Mouse (Mus musculus) lung, embryonic 15.5 days (tissue): ENCODE measurements around the gene Itsn1. TPM values are rescaled to one million over a fixed set of nuclear protein-coding genes. Genes with fewer than 3 reads are reported as not detected.

Source experiments
- ATAC-seq: fragments of 200-750 bp; cut with Nextera tagmentation; 2 replicates; pipeline ENCODE4 v1.8.0; 2017; ENCODE audit warnings: moderate number of reproducible peaks, borderline replicate concordance; ENCODE audit not compliant: low FRiP score, low TSS enrichment; ENCODE audit errors: extremely low read depth
- H3K27ac ChIP-seq: fragments of 300-500 bp; sonication (generic); 2 replicates; pipeline ENCODE4 v1.5.1; 2015; ENCODE audit warnings: moderate library complexity, mild to moderate bottlenecking, inconsistent platforms
- H3K27me3 ChIP-seq: fragments of 300-500 bp; sonication (generic); 2 replicates; pipeline ENCODE4 v1.6.1; 2015; ENCODE audit warnings: inconsistent platforms
- H3K36me3 ChIP-seq: fragments of 300-500 bp; sonication (generic); 2 replicates; pipeline ENCODE4 v1.6.1; 2015; ENCODE audit warnings: inconsistent platforms
- H3K4me1 ChIP-seq: fragments of 300-500 bp; sonication (generic); 2 replicates; pipeline ENCODE4 v1.6.1; 2015; ENCODE audit warnings: inconsistent platforms
- H3K4me2 ChIP-seq: fragments of 300-500 bp; sonication (generic); 2 replicates; pipeline ENCODE4 v1.6.1; 2015; ENCODE audit warnings: inconsistent platforms, mild to moderate bottlenecking, moderate library complexity
- H3K4me3 ChIP-seq: fragments of 300-500 bp; sonication (generic); 2 replicates; pipeline ENCODE4 v1.5.1; 2015; ENCODE audit warnings: mild to moderate bottlenecking, inconsistent platforms
- H3K9ac ChIP-seq: fragments of 300-500 bp; sonication (generic); 2 replicates; pipeline ENCODE4 v1.6.1; 2015; ENCODE audit warnings: inconsistent platforms
- H3K9me3 ChIP-seq: fragments of 300-500 bp; sonication (generic); 2 replicates; pipeline ENCODE4 v1.6.1; 2016; ENCODE audit warnings: inconsistent platforms
- WGBS: fragments of 180-500 bp; shearing (Covaris S2); methylation state at CpG from one replicate; pipeline ENCODE4 v1.1.7; 2015; 5-methylcytosine and 5-hydroxymethylcytosine counted together
- polyA plus RNA-seq: library from polyadenylated mRNA; unstranded; fragments of >200 nt; fragmentation: Nextera tagmentation; extraction: Ambion mirVana; gene quantifications from 2 replicates; pipeline ENCODE4 v1.2.1, GENCODE M21; 2015

The Itsn1 gene
- 19.5 and 20.3 TPM in 2 replicates for polyA plus RNA-seq

- under 1% methylated on average over 31 of the region's 33 CpGs for WGBS
- Histone ChIP-seq H3K4me2 (peak within 1 kb of the TSS; percentile 64), H3K9me3 (no peaks in the 10 kb centered on the region), H3K9ac (peak within 1 kb of the TSS; percentile 82), H3K27me3 (no peaks in the 10 kb centered on the region), H3K36me3 (no peaks in the 10 kb centered on the region), H3K4me1 (peaks cover 27% of the 10 kb centered on the region), H3K4me3 (peak within 1 kb of the TSS; percentile 94), H3K27ac (peak within 1 kb of the TSS; percentile 88)
- ATAC-seq: peak; percentile 93
Observed at GRCm38 (mm10) chr16:91729066-91729482, at the start of gene Itsn1. Itsn1 (plus strand) TSS chr16:91729281.

- ATAC-seq: no peak
- Histone ChIP-seq H3K4me3 (no peak overlapping the region), H3K27me3 (no peaks in the 10 kb centered on the region), H3K36me3 (peaks cover 80% of the 10 kb centered on the region), H3K4me2 (no peak overlapping the region), H3K9me3 (no peaks in the 10 kb centered on the region), H3K4me1 (no peaks in the 10 kb centered on the region), H3K9ac (no peak overlapping the region), H3K27ac (no peak overlapping the region)
- WGBS: 68% methylated on average over 5 of the region's 5 CpGs
Observed at GRCm38 (mm10) chr16:91680656-91681055, 48.4 kb upstream of the Itsn1 start.

GRCm38 (mm10) chr16:91685526-91685925 is 43.6 kb upstream of the Itsn1 start:
- no peak for ATAC-seq
- WGBS: 80% methylated on average over 5 of the region's 5 CpGs
- peaks cover 18% of the 10 kb centered on the region; the same call in 1 of the 2 replicates for H3K4me1 ChIP-seq

GRCm38 (mm10) chr16:91686369-91686768 is 42.7 kb upstream of the Itsn1 start:
- Histone ChIP-seq H3K36me3 (peaks cover 38% of the 10 kb centered on the region), H3K4me2 (no peak overlapping the region), H3K4me3 (no peak overlapping the region), H3K4me1 (peaks cover 18% of the 10 kb centered on the region; the same call in 1 of the 2 replicates), H3K9ac (no peak overlapping the region), H3K27me3 (no peaks in the 10 kb centered on the region), H3K9me3 (no peaks in the 10 kb centered on the region), H3K27ac (no peak overlapping the region)
- ATAC-seq: no peak
- 79% methylated on average over 5 of the region's 5 CpGs for WGBS

More at GRCm38 (mm10) chr16:91685526-91685925, 43.6 kb upstream of the Itsn1 start:
- no peaks in the 10 kb centered on the region for H3K9me3 ChIP-seq
- no peak overlapping the region for H3K9ac ChIP-seq
- H3K27ac ChIP-seq: no peak overlapping the region
- no peaks in the 10 kb centered on the region for H3K27me3 ChIP-seq
- H3K4me3 ChIP-seq: no peak overlapping the region
- no peak overlapping the region for H3K4me2 ChIP-seq
- peaks cover 43% of the 10 kb centered on the region for H3K36me3 ChIP-seq

- Histone ChIP-seq H3K36me3 (peaks cover 22% of the 10 kb centered on the region), H3K27me3 (no peaks in the 10 kb centered on the region), H3K9me3 (no peaks in the 10 kb centered on the region), H3K4me1 (peaks cover 18% of the 10 kb centered on the region; the same call in 1 of the 2 replicates), H3K9ac (peak overlapping the region; percentile 71), H3K27ac (peak overlapping the region; percentile 69), H3K4me3 (peak overlapping the region; percentile 75), H3K4me2 (peak overlapping the region; percentile 83)
- under 1% methylated on average over 51 of the region's 51 CpGs for WGBS
- peak; percentile 62 for ATAC-seq
Observed at GRCm38 (mm10) chr16:91688023-91688618, 41.0 kb upstream of the Itsn1 start.

DNA sequence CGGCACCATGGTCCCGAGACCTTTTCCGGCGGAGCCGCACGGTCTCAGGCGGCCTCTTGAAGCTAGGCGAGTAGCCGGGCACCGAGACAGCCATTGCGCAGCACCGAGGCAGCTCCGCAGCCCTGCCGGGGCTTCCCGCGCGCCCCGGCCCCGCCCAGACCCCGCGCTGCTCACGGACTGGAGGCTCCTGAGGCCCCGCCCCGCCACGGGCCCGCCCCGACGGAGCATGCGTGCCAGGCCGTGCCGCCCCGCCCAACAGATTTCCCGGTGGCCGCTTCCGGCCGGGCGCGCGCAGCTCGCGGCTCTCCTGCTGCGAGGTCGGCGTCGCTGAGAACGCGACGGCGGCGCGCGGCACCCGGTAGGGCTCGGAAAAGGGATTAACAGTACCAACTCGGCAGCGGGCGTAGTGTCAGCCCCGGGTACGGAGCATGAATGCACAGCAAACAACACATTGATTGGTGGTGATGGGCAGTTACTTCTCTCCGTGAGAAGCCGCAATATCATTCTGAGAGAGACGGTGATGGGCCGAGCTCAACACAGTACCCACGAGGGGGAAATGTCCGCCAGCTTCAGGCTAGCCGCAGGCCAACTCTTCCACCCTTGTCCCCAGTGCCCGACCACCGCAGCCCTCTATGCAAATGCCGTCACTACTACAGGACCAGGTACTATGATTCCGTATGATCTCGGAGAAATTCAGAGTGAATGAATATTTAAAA is 40.3 kb upstream of the Itsn1 start, which contains the start of gene Donson:
TSS of gene Donson (minus strand) at position 152 of the 716 bp plus-strand sequence.
- Histone ChIP-seq H3K27me3 (no peaks in the 10 kb centered on the region), H3K4me1 (peaks cover 18% of the 10 kb centered on the region; the same call in 1 of the 2 replicates)
- WGBS: under 1% methylated on average over 71 of the region's 71 CpGs

DNA sequence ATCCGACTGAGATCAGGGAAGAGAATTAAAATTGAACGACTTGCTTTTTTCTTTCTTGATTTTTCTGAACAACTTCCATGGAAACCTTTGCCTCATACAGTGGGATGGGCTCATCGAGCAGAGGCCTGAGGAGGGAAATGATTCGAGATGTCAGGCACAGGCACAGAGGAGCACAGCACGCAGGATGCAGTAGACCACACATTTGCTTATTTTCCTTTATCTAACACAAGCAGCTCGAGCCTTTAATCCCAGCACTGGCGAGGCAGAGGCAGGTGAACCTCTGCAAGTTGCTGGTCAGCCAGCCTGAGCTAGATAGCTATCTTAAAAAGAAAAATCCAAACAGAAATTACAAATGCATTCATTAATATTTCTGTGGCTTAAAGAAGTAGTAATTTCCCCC is 39.3 kb upstream of the Itsn1 start:
- ATAC-seq: no peak
- 35% methylated on average over 7 of the region's 7 CpGs for WGBS
- peak overlapping the region; percentile 83; the same call in 1 of the 2 replicates for H3K4me2 ChIP-seq
- H3K27ac ChIP-seq: no peak overlapping the region
- H3K36me3 ChIP-seq: peaks cover 9% of the 10 kb centered on the region; the same call in 1 of the 2 replicates
- no peaks in the 10 kb centered on the region for H3K27me3 ChIP-seq
- peaks cover 18% of the 10 kb centered on the region; the same call in 1 of the 2 replicates for H3K4me1 ChIP-seq
- H3K9ac ChIP-seq: 0 out of 2 replicates have a peak overlapping the region, but pooled peaks have one; percentile 6
- H3K9me3 ChIP-seq: no peaks in the 10 kb centered on the region
- H3K4me3 ChIP-seq: no peak overlapping the region

More for the DNA sequence above, 40.3 kb upstream of the Itsn1 start, which contains the start of gene Donson:
- H3K36me3 ChIP-seq: peaks cover 16% of the 10 kb centered on the region; the same call in 1 of the 2 replicates
- H3K9me3 ChIP-seq: no peaks in the 10 kb centered on the region
- H3K4me2 ChIP-seq: peak within 1 kb of the TSS; percentile 83
- H3K9ac ChIP-seq: peak within 1 kb of the TSS; percentile 71
- peak within 1 kb of the TSS; percentile 80 for H3K27ac ChIP-seq
- peak; percentile 99 for ATAC-seq
- H3K4me3 ChIP-seq: peak within 1 kb of the TSS; percentile 75

GRCm38 (mm10) chr16:91694455-91695084 is 34.5 kb upstream of the Itsn1 start:
- peaks cover 20% of the 10 kb centered on the region for H3K36me3 ChIP-seq
- no peak overlapping the region for H3K4me2 ChIP-seq
- peaks cover 7% of the 10 kb centered on the region; the same call in 1 of the 2 replicates for H3K4me1 ChIP-seq
- 23% methylated on average over 14 of the region's 14 CpGs for WGBS
- no peak overlapping the region for H3K9ac ChIP-seq
- ATAC-seq: peak; percentile 86
- H3K4me3 ChIP-seq: no peak overlapping the region
- no peak overlapping the region for H3K27ac ChIP-seq
- no peaks in the 10 kb centered on the region for H3K9me3 ChIP-seq
- no peaks in the 10 kb centered on the region for H3K27me3 ChIP-seq

DNA sequence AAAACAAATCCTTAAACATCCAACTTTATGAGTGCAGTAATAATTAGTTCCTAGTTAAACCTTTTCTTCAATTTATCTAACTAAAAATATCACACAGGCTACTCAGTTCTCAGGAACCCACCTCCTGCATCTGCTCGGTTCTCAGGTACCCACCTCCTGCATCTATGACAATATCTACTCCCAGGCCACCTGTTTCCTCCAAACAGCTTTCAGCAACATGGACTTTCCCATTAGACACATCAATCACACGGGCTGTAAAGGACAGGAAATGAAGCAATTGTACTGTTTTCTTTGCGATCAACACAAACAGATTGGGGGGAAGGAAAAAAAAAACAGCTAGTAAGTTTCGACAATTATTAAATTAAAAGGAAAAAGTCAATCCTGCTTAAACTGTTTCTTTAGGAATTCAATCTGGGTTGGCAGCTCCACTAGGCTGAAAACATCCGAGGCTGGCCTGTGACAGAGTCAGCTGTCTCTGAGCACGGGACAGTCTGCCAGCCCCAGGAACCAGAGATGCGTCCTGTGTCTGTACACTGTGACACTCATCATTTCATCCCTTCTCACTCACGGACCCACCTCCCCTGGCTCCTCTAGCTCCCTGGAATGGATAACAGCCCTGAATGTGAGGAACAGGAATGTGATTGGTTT is 33.8 kb upstream of the Itsn1 start:
- H3K9me3 ChIP-seq: no peaks in the 10 kb centered on the region
- no peak overlapping the region for H3K4me2 ChIP-seq
- no peak for ATAC-seq
- peaks cover 24% of the 10 kb centered on the region for H3K36me3 ChIP-seq
- H3K9ac ChIP-seq: no peak overlapping the region
- no peak overlapping the region for H3K27ac ChIP-seq
- WGBS: 54% methylated on average over 8 of the region's 8 CpGs
- no peaks in the 10 kb centered on the region for H3K27me3 ChIP-seq
- H3K4me1 ChIP-seq: 0 out of 2 replicates have a peak, but pooled peaks cover 4% of the 10 kb centered on the region
- no peak overlapping the region for H3K4me3 ChIP-seq

DNA sequence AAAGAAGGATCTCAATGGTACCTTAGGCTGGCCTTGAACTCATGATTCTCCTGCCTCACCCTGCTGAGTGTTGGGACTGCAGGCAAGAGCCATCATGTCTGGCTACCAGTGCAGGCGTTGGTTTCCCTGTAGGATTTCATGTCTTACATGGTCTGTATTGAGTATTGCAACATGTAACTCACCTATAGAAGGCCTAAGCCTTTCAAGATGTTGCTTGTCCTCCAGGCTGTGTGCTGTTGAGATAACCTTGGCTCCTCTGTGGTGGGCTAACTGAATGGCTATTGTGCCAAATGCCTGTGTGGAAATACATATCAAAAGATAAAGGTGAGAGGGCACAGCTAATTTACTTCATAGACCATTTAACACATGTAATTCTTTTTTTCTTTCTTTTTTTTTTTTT is 30.1 kb upstream of the Itsn1 start:
- H3K36me3 ChIP-seq: peaks cover 26% of the 10 kb centered on the region
- H3K9ac ChIP-seq: no peak overlapping the region
- peaks cover 9% of the 10 kb centered on the region; the same call in 1 of the 2 replicates for H3K4me1 ChIP-seq
- H3K4me3 ChIP-seq: no peak overlapping the region
- H3K4me2 ChIP-seq: no peak overlapping the region
- H3K27ac ChIP-seq: no peak overlapping the region
- H3K9me3 ChIP-seq: no peaks in the 10 kb centered on the region
- no peaks in the 10 kb centered on the region for H3K27me3 ChIP-seq
- ATAC-seq: no peak
- 96% methylated on average over 1 of the region's 1 CpGs for WGBS

- peak; percentile 76; the same call in 1 of the 2 replicates for ATAC-seq
Observed at GRCm38 (mm10) chr16:91701908-91702307, 27.2 kb upstream of the Itsn1 start.

More at GRCm38 (mm10) chr16:91701908-91702307, 27.2 kb upstream of the Itsn1 start:
- Histone ChIP-seq H3K27ac (peak overlapping the region; percentile 31; the same call in 1 of the 2 replicates), H3K27me3 (no peaks in the 10 kb centered on the region), H3K9me3 (no peaks in the 10 kb centered on the region), H3K4me2 (no peak overlapping the region), H3K4me1 (peaks cover 5% of the 10 kb centered on the region; the same call in 1 of the 2 replicates), H3K9ac (no peak overlapping the region), H3K4me3 (no peak overlapping the region), H3K36me3 (peaks cover 35% of the 10 kb centered on the region)
- 55% methylated on average over 13 of the region's 13 CpGs for WGBS
